ENCODE assay signal across 9 mouse cellular contexts in genomic region chr6:52918980-52919379, GRCm38 (mm10).
DNase-seq lines count a peak whose midpoint lies in the region; ATAC-seq lines count a peak whose summit lies in the region.
"Had no signal": no experiment of that assay in that cellular context is flagged by ENCODE, and none has a peak within 500 bp of the region (broad histone marks: within the 10 kb centered on the region; RNA-seq: fewer than 3 reads in every experiment).

No protein-coding gene starts in this region.

- H3K9me3 ChIP-seq in midbrain, embryonic 10.5 days (replicated peaks): no peaks in the 10 kb centered on the region
- H3K9me3 ChIP-seq: neural tube, embryonic 12.5 days had no signal

- H3K4me3 ChIP-seq in midbrain, embryonic 10.5 days: no peak overlapping the region
- H3K4me3 ChIP-seq: neural tube, embryonic 12.5 days had no signal

- ATAC-seq in activated CD4-positive, CD25-positive, alpha-beta regulatory T cell, adult 4 months: peak; percentile 61
- peak; percentile 84 for ATAC-seq in inflammation-experienced regulatory T-cells, adult 6 months

- no peaks in the 10 kb centered on the region for H3K27me3 ChIP-seq in midbrain, embryonic 10.5 days (ENCODE audit: low read depth, poor library complexity, severe bottlenecking)

- no peaks in the 10 kb centered on the region for H3K36me3 ChIP-seq in midbrain, embryonic 10.5 days
- H3K36me3 ChIP-seq: neural tube, embryonic 12.5 days had no signal

- peak; percentile 70 for DNase-seq in cerebellum, adult 8-10 months
- DNase-seq in frontal cortex, adult 2 months (ENCODE audit: extremely low spot score in 1 of 2, low spot score in 1 of 2): peak; percentile 57 to 91
- peak; percentile 67 to 87 for DNase-seq in left cerebral cortex, adult 18-20 months (ENCODE audit: low spot score in 2 of 2)
- DNase-seq in midbrain, embryonic 10.5 days (ENCODE audit: low spot score): peak; percentile 70
- DNase-seq in right cerebral cortex, postnatal 36 days (ENCODE audit: low spot score in 2 of 2): peak; percentile 58
- no peak for DNase-seq in Muller cell, postnatal 12 days (ENCODE audit: inconsistent ontology term)

- 4% methylated on average over 2 of the region's 2 CpGs for WGBS in midbrain, embryonic 10.5 days

- H3K27ac ChIP-seq in midbrain, embryonic 10.5 days (replicated peaks): no peak overlapping the region
- H3K27ac ChIP-seq: neural tube, embryonic 12.5 days had no signal

- no peaks in the 10 kb centered on the region for H3K4me1 ChIP-seq in midbrain, embryonic 10.5 days
- H3K4me1 ChIP-seq: neural tube, embryonic 12.5 days had no signal
